Mouse (Mus musculus) B cell, adult (primary cell): Measurements from ENCODE around the gene Rassf10. TPM values are rescaled to one million over a fixed set of nuclear protein-coding genes. Genes with fewer than 3 reads are reported as not detected.

Source experiments
- total RNA-seq: library from RNA; stranded (reverse); gene quantifications from 4 replicates; pipeline ENCODE4 v1.2.4, GENCODE M21; 2023; ENCODE audit not compliant: inconsistent age

The Rassf10 gene
- not detected in 4 replicates for total RNA-seq

DNA sequence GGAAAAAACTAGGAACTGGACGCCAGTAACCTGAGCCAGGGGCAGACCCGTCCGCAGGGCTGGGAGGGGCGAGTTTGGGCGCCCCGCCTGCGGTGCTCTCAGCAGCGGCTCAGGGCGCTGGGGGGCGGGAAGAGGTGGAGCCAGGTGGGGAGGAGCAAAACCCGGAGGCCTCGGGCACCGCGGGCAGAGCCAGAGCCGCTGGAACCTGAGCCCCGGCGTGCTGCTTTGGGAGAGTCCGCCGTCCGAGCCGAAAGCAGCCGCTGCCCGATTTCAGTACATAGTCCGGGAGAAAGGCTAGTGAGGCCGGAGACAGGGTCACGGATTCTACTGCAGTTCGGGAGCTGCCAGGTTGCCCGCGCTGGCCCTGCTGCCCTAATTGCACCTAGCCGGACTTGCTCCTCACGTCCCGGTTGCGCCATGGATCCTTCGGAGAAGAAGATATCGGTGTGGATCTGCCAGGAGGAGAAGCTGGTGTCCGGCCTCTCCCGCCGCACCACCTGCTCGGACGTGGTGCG lies at the start of gene Rassf10:
Gene Rassf10 (plus strand): TSS at position 186 of the 515 bp plus-strand sequence.

